Mouse (Mus musculus): ENCODE results near the gene Csmd2. TPM values are rescaled to one million over a fixed set of nuclear protein-coding genes. Genes with fewer than 3 reads are reported as not detected.
"Not testable (repeated sequence)": the region's sequence is repeated elsewhere in the genome, so short reads cannot be mapped to it uniquely, and the experiment has no call there.

Csmd2 gene
- polyA plus RNA-seq, 1 experiment from 2014 or later = 0.32 TPM

- H3K4me3 ChIP-seq (replicated peaks); H3K27me3 ChIP-seq (replicated peaks); H3K4me2 ChIP-seq; H3K4me1 ChIP-seq; ATAC-seq (ENCODE audit: insufficient read depth, low FRiP score, low read depth); H3K9ac ChIP-seq; H3K9me3 ChIP-seq; H3K36me3 ChIP-seq; H3K27ac ChIP-seq: not testable (repeated sequence)
- 65% methylated on average over 2 of the region's 2 CpGs for whole genome bisulfite sequencing
Observed at GRCm38 (mm10) chr4:128061274-128061673, 73.6 kb downstream of the Csmd2 start.

- Histone ChIP-seq H3K4me2 (no peak overlapping the region), H3K9ac (no peak overlapping the region), H3K27ac (no peak overlapping the region), H3K4me1 (no peaks in the 10 kb centered on the region), H3K36me3 (no peaks in the 10 kb centered on the region), H3K9me3 (no peaks in the 10 kb centered on the region), H3K27me3 (replicated peaks) (no peaks in the 10 kb centered on the region), H3K4me3 (replicated peaks) (no peak overlapping the region)
- ATAC-seq (ENCODE audit: insufficient read depth, low FRiP score, low read depth) = no peak
- 81% methylated on average over 9 of the region's 9 CpGs for WGBS
Observed at GRCm38 (mm10) chr4:128067189-128067588, 79.5 kb downstream of the Csmd2 start.

- ATAC-seq (ENCODE audit: insufficient read depth, low FRiP score, low read depth) = no peak
- no peak overlapping the region for H3K9ac ChIP-seq
- 82% methylated on average over 3 of the region's 3 CpGs for WGBS
- no peaks in the 10 kb centered on the region for H3K9me3 ChIP-seq
- H3K27me3 ChIP-seq (replicated peaks) = no peaks in the 10 kb centered on the region
- H3K36me3 ChIP-seq = no peaks in the 10 kb centered on the region
- H3K27ac ChIP-seq = no peak overlapping the region
- H3K4me1 ChIP-seq = no peaks in the 10 kb centered on the region
- no peak overlapping the region for H3K4me3 ChIP-seq (replicated peaks)
- H3K4me2 ChIP-seq = no peak overlapping the region
Observed at GRCm38 (mm10) chr4:128084466-128084865, 96.8 kb downstream of the Csmd2 start.

- Histone ChIP-seq H3K9ac (no peak overlapping the region), H3K9me3 (no peaks in the 10 kb centered on the region), H3K27ac (no peak overlapping the region), H3K27me3 (replicated peaks) (no peaks in the 10 kb centered on the region), H3K4me1 (no peaks in the 10 kb centered on the region), H3K36me3 (no peaks in the 10 kb centered on the region), H3K4me2 (no peak overlapping the region), H3K4me3 (replicated peaks) (no peak overlapping the region)
- ATAC-seq (ENCODE audit: insufficient read depth, low FRiP score, low read depth) = no peak
- WGBS = 71% methylated on average over 8 of the region's 8 CpGs
Observed at GRCm38 (mm10) chr4:128085096-128085495, 97.4 kb downstream of the Csmd2 start.

GRCm38 (mm10) chr4:128087147-128087606 is 99.5 kb downstream of the Csmd2 start:
- Histone ChIP-seq H3K4me1 (no peaks in the 10 kb centered on the region), H3K27me3 (replicated peaks) (no peaks in the 10 kb centered on the region), H3K4me2 (no peak overlapping the region), H3K4me3 (replicated peaks) (no peak overlapping the region), H3K9ac (no peak overlapping the region), H3K36me3 (no peaks in the 10 kb centered on the region), H3K9me3 (no peaks in the 10 kb centered on the region), H3K27ac (no peak overlapping the region)
- WGBS = 86% methylated on average over 5 of the region's 5 CpGs
- ATAC-seq (ENCODE audit: insufficient read depth, low FRiP score, low read depth) = no peak

- no peaks in the 10 kb centered on the region for H3K4me1 ChIP-seq
- no peak overlapping the region for H3K4me2 ChIP-seq
- no peaks in the 10 kb centered on the region for H3K36me3 ChIP-seq
- H3K27ac ChIP-seq = no peak overlapping the region
- WGBS = 43% methylated on average over 3 of the region's 3 CpGs
- H3K27me3 ChIP-seq (replicated peaks) = no peaks in the 10 kb centered on the region
- H3K9ac ChIP-seq = no peak overlapping the region
- ATAC-seq (ENCODE audit: insufficient read depth, low FRiP score, low read depth) = no peak
- no peaks in the 10 kb centered on the region for H3K9me3 ChIP-seq
- no peak overlapping the region for H3K4me3 ChIP-seq (replicated peaks)
Observed at GRCm38 (mm10) chr4:128087704-128088103, 100.0 kb downstream of the Csmd2 start.

- ATAC-seq (ENCODE audit: insufficient read depth, low FRiP score, low read depth) = no peak
- WGBS = 65% methylated on average over 3 of the region's 3 CpGs
Observed at GRCm38 (mm10) chr4:128088264-128088663, 100.6 kb downstream of the Csmd2 start.

GRCm38 (mm10) chr4:128091938-128092337 is 104.3 kb downstream of the Csmd2 start:
- Histone ChIP-seq H3K4me2 (no peak overlapping the region), H3K4me3 (replicated peaks) (no peak overlapping the region), H3K4me1 (no peaks in the 10 kb centered on the region), H3K9me3 (no peaks in the 10 kb centered on the region), H3K9ac (no peak overlapping the region), H3K27ac (no peak overlapping the region), H3K27me3 (replicated peaks) (no peaks in the 10 kb centered on the region), H3K36me3 (no peaks in the 10 kb centered on the region)
- WGBS = 72% methylated on average over 3 of the region's 3 CpGs
- ATAC-seq (ENCODE audit: insufficient read depth, low FRiP score, low read depth) = no peak

More at GRCm38 (mm10) chr4:128088264-128088663, 100.6 kb downstream of the Csmd2 start:
- no peak overlapping the region for H3K9ac ChIP-seq
- no peak overlapping the region for H3K4me3 ChIP-seq (replicated peaks)
- no peak overlapping the region for H3K4me2 ChIP-seq
- no peaks in the 10 kb centered on the region for H3K4me1 ChIP-seq
- H3K9me3 ChIP-seq = no peaks in the 10 kb centered on the region
- no peaks in the 10 kb centered on the region for H3K27me3 ChIP-seq (replicated peaks)
- H3K36me3 ChIP-seq = no peaks in the 10 kb centered on the region
- H3K27ac ChIP-seq = no peak overlapping the region

- ATAC-seq (ENCODE audit: insufficient read depth, low FRiP score, low read depth) = no peak
- no peaks in the 10 kb centered on the region for H3K36me3 ChIP-seq
- H3K4me1 ChIP-seq = no peaks in the 10 kb centered on the region
- no peak overlapping the region for H3K4me3 ChIP-seq (replicated peaks)
- no peak overlapping the region for H3K4me2 ChIP-seq
- WGBS = 84% methylated on average over 5 of the region's 5 CpGs
- no peaks in the 10 kb centered on the region for H3K9me3 ChIP-seq
- no peaks in the 10 kb centered on the region for H3K27me3 ChIP-seq (replicated peaks)
- no peak overlapping the region for H3K27ac ChIP-seq
- no peak overlapping the region for H3K9ac ChIP-seq
Observed at GRCm38 (mm10) chr4:128099515-128099914, 111.9 kb downstream of the Csmd2 start.

- no peak overlapping the region for H3K4me3 ChIP-seq (replicated peaks)
- H3K27ac ChIP-seq = no peak overlapping the region
- no peaks in the 10 kb centered on the region for H3K4me1 ChIP-seq
- H3K9ac ChIP-seq = no peak overlapping the region
- H3K36me3 ChIP-seq = no peaks in the 10 kb centered on the region
- H3K27me3 ChIP-seq (replicated peaks) = no peaks in the 10 kb centered on the region
- H3K9me3 ChIP-seq = no peaks in the 10 kb centered on the region
- WGBS = 62% methylated on average over 5 of the region's 5 CpGs
- no peak overlapping the region for H3K4me2 ChIP-seq
- peak; percentile 56 for ATAC-seq (ENCODE audit: insufficient read depth, low FRiP score, low read depth)
Observed at GRCm38 (mm10) chr4:128100541-128100940, 112.9 kb downstream of the Csmd2 start.

GRCm38 (mm10) chr4:128116331-128116730 is 128.7 kb downstream of the Csmd2 start:
- no peaks in the 10 kb centered on the region for H3K36me3 ChIP-seq

GRCm38 (mm10) chr4:128123281-128123680 is 135.6 kb downstream of the Csmd2 start:
- no peaks in the 10 kb centered on the region for H3K4me1 ChIP-seq
- no peak overlapping the region for H3K4me3 ChIP-seq (replicated peaks)
- no peaks in the 10 kb centered on the region for H3K36me3 ChIP-seq
- H3K9ac ChIP-seq = no peak overlapping the region
- H3K4me2 ChIP-seq = no peak overlapping the region
- no peak for ATAC-seq (ENCODE audit: insufficient read depth, low FRiP score, low read depth)
- no peaks in the 10 kb centered on the region for H3K27me3 ChIP-seq (replicated peaks)
- no peaks in the 10 kb centered on the region for H3K9me3 ChIP-seq
- no peak overlapping the region for H3K27ac ChIP-seq
- 77% methylated on average over 8 of the region's 8 CpGs for WGBS

More at GRCm38 (mm10) chr4:128116331-128116730, 128.7 kb downstream of the Csmd2 start:
- no peaks in the 10 kb centered on the region for H3K9me3 ChIP-seq
- H3K4me3 ChIP-seq (replicated peaks) = no peak overlapping the region
- 55% methylated on average over 7 of the region's 7 CpGs for WGBS
- no peak overlapping the region for H3K27ac ChIP-seq
- H3K4me2 ChIP-seq = no peak overlapping the region
- H3K9ac ChIP-seq = no peak overlapping the region
- no peaks in the 10 kb centered on the region for H3K4me1 ChIP-seq
- H3K27me3 ChIP-seq (replicated peaks) = no peaks in the 10 kb centered on the region
- ATAC-seq (ENCODE audit: insufficient read depth, low FRiP score, low read depth) = no peak

GRCm38 (mm10) chr4:128124738-128125137 is 137.1 kb downstream of the Csmd2 start:
- Histone ChIP-seq H3K9ac (no peak overlapping the region), H3K4me1 (no peaks in the 10 kb centered on the region), H3K27ac (no peak overlapping the region), H3K4me3 (replicated peaks) (no peak overlapping the region), H3K36me3 (no peaks in the 10 kb centered on the region), H3K4me2 (no peak overlapping the region), H3K27me3 (replicated peaks) (no peaks in the 10 kb centered on the region), H3K9me3 (no peaks in the 10 kb centered on the region)
- no peak for ATAC-seq (ENCODE audit: insufficient read depth, low FRiP score, low read depth)
- WGBS = 82% methylated on average over 4 of the region's 4 CpGs
